Mouse (Mus musculus) cerebellum, adult 2 months (tissue): ENCODE results near the gene Tomm20. TPM values are rescaled to one million over a fixed set of nuclear protein-coding genes. Genes with fewer than 3 reads are reported as not detected.
"Not testable (repeated sequence)": the region's sequence is repeated elsewhere in the genome, so short reads cannot be mapped to it uniquely, and the experiment has no call there.

Experiments
- DNase-seq, 2 experiments: peaks; one replicate each; pipeline ENCODE4 v3.0.0; 2021
- H3K27ac ChIP-seq: fragments of 200-500 bp; 2 replicates; pipeline ENCODE4 v1.5.1; 2012; ENCODE audit warnings: low read length, control low read depth, inconsistent platforms; ENCODE audit not compliant: insufficient read depth
- H3K27me3 ChIP-seq: fragments of 200-500 bp; 2 replicates; pipeline ENCODE4 v1.6.1; 2012; ENCODE audit warnings: inconsistent platforms, mild to moderate bottlenecking, low read length, moderate library complexity; ENCODE audit not compliant: control insufficient read depth, insufficient read depth
- H3K4me1 ChIP-seq: fragments of 200-500 bp; 2 replicates; pipeline ENCODE4 v1.6.1; 2011; ENCODE audit warnings: low read length; ENCODE audit not compliant: control insufficient read depth, insufficient read depth
- H3K4me3 ChIP-seq: fragments of 200-500 bp; replicated peaks from 2 replicates; pipeline ENCODE3; 2011; ENCODE audit warnings: mild to moderate bottlenecking, low read depth, low read length, control low read depth; ENCODE audit not compliant: insufficient read depth
- CTCF ChIP-seq: fragments of 200-500 bp; IDR thresholded peaks from 2 replicates; pipeline ENCODE4 v1.5.1; 2011; ENCODE audit warnings: low read depth, mild to moderate bottlenecking, control low read depth, low read length, moderate library complexity, borderline replicate concordance; ENCODE audit not compliant: insufficient read depth
- POLR2A ChIP-seq: fragments of 200-500 bp; IDR thresholded peaks from 2 replicates; pipeline ENCODE4 v1.6.1; 2011; ENCODE audit warnings: low read length, control low read depth, borderline replicate concordance; ENCODE audit not compliant: insufficient read depth
- WGBS: fragments of 180-500 bp; shearing (Covaris S2); methylation state at CpG from one replicate; pipeline ENCODE4 v1.1.7; 2018; 5-methylcytosine and 5-hydroxymethylcytosine counted together
- polyA plus RNA-seq: library from polyadenylated mRNA; depleted of rRNA; stranded (reverse); fragments of >200 nt; gene quantifications from 2 replicates; pipeline ENCODE4 v1.2.3, GENCODE M21; 2012; rRNA removed

The Tomm20 gene
- polyA plus RNA-seq, 1 experiment = 195 TPM

- Histone ChIP-seq H3K27me3 (no peaks in the 10 kb centered on the region), H3K4me1 (peaks cover 7% of the 10 kb centered on the region), H3K4me3 (no peak overlapping the region), H3K27ac (no peak overlapping the region)
- WGBS = 83% methylated on average over 5 of the region's 5 CpGs
- DNase-seq = no peak
- TF ChIP-seq CTCF (no peak), POLR2A (no peak)
These were observed 61.9 kb downstream of the Tomm20 start for GRCm38 (mm10) chr8:126883752-126884151.

GRCm38 (mm10) chr8:126882586-126882985, 63.1 kb downstream of the Tomm20 start:
- DNase-seq, H3K27me3 ChIP-seq, H3K4me3 ChIP-seq, H3K4me1 ChIP-seq, H3K27ac ChIP-seq: not testable (repeated sequence)
- 100% methylated on average over 1 of the region's 1 CpGs for WGBS

DNA sequence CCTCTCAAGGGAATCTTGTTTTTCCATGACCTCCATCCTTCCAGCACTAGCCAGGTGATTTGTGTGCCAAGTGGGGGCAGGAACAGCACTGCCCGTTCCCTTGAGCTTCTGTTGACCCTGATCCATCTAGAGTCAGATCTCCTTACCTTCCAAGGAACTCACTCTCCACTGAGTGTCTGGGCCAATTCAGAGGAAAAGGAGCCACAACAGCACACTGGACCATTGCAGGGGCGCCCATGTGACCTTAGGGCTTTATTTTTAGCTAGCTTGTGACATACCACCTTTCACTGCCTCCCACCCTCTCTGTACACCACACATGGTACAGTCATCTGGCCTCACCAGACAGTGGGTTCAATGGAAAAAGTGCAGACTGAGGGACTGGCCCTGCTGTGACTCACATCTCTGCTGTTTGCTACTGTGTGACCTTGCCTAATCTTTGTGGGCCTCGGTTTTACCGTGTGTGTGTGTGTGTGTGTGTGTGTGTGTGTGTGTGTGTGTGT, 64.0 kb downstream of the Tomm20 start:
- Histone ChIP-seq H3K27ac (no peak overlapping the region), H3K27me3 (no peaks in the 10 kb centered on the region), H3K4me1 (peaks cover 7% of the 10 kb centered on the region; the same call in 1 of the 2 replicates), H3K4me3 (no peak overlapping the region)
- WGBS = 81% methylated on average over 4 of the region's 4 CpGs
- no peak for DNase-seq
- TF ChIP-seq POLR2A = no peak

Other genes with a start within 250 kb of the Tomm20 start
- gene Rbm34, start 25.2 kb upstream of the Tomm20 start, polyA plus RNA-seq = 10.6 and 10.8 TPM in 2 replicates
- 13.2 and 13.5 TPM in 2 replicates for gene Pard3, start 118.0 kb upstream of the Tomm20 start, polyA plus RNA-seq